Mouse (Mus musculus): ENCODE measurements around the gene Kcnc1. TPM values are rescaled to one million over a fixed set of nuclear protein-coding genes. Genes with fewer than 3 reads are reported as not detected.

Gene Kcnc1
- polyA plus RNA-seq, 1 experiment = not detected

DNA sequence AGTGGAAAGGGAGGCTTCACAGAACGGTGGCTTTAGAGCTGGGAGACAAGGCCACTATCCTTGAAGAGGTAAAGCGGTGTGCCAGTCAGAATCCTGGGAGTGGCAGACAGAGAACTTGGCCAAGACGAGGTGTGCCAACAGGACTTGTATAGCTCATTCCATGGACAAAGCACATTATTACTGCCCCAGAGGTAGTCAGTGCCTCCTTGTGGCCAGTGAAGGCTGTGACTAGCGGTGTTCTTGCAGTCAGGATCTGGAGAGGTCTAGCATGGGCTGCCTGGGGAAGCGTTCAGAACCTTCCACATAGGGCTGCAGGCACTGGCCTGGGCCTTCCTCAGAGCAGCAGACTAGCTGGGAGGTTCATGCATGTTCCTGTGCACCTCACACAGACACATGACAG is 39.5 kb downstream of the Kcnc1 start:
- no peak for TF ChIP-seq GATA1 (IDR thresholded peaks at IDR 0.05; ENCODE audit: low read length)

DNA sequence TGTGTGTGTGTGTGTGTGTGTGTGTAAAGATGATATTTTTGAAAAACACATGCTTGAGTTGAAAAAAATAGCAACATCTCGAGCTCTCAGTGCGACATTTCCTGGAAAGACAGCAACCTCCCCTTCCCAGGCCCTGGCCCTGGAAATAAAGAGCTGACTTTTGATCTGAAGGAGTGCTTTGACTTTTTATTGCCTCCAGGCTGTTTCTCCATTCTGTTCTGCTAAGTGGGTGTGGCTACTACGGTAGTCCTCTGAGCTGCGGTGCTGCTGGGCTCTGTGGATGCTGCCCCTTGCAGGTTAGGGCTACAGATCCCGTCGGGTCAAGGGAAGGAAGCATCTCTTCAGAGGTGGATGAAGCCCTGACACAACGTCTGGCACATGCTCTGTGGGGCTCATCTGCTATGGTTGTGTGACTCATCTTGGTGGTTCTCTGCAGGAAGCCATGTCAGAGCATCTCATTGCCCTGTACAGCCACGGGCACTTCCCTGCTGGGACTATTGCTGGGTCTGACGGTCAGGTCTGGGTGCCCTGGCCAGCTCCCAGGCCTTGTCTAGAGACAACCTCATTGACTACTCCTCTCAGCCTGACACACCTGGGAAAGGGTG is 42.3 kb downstream of the Kcnc1 start:
- TF ChIP-seq GATA1 (IDR thresholded peaks at IDR 0.05; ENCODE audit: low read length) = no peak

DNA sequence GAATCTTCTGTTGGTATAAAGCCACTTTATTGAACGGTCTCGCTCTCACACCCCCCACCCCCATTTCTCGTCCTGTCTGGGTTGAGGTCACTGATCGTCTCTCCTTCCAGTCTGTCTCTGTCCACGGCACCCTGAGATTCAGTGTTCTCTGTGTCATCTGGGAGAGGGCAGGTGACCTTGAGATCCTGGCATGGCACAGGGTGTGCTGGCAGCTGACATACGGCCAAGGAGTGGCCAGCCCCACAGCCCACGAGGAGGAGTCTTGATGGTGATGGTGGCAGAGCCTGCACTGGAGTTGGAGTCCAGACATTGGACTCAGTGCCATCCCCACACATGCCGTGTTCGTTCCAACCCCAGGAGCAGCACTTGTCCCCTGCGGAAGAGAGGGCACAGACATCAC is 46.9 kb downstream of the Kcnc1 start:
- TF ChIP-seq GATA1 (IDR thresholded peaks at IDR 0.05; ENCODE audit: low read length) = no peak

DNA sequence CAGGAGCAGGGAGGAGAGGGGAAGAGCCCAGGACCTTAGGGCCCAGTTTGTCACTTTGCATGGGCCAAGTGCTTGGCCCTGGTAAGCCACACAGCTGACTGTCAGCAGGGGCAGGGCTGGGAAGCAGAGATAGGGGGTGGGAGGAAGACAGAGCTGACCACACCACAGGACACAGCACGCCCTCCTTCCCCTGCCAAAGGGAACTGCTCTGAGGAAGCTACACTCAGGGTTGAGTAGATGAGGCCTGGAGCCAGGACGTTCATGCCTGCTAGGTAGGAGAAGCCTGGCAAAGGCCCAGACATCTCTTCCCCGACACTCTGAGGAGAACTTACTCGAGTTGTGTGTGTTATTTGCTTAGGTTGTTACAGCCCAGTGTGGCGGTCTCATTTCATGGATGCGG is 49.6 kb downstream of the Kcnc1 start:
- no peak for TF ChIP-seq GATA1 (IDR thresholded peaks at IDR 0.05; ENCODE audit: low read length)

- TF ChIP-seq GATA1 (IDR thresholded peaks at IDR 0.05; ENCODE audit: low read length) = no peak
These were observed 51.3 kb downstream of the Kcnc1 start for GRCm38 (mm10) chr7:46447473-46448165.

- TF ChIP-seq GATA1 (IDR thresholded peaks at IDR 0.05; ENCODE audit: low read length) = no peak
These were observed 52.8 kb downstream of the Kcnc1 start for GRCm38 (mm10) chr7:46448922-46449645.

DNA sequence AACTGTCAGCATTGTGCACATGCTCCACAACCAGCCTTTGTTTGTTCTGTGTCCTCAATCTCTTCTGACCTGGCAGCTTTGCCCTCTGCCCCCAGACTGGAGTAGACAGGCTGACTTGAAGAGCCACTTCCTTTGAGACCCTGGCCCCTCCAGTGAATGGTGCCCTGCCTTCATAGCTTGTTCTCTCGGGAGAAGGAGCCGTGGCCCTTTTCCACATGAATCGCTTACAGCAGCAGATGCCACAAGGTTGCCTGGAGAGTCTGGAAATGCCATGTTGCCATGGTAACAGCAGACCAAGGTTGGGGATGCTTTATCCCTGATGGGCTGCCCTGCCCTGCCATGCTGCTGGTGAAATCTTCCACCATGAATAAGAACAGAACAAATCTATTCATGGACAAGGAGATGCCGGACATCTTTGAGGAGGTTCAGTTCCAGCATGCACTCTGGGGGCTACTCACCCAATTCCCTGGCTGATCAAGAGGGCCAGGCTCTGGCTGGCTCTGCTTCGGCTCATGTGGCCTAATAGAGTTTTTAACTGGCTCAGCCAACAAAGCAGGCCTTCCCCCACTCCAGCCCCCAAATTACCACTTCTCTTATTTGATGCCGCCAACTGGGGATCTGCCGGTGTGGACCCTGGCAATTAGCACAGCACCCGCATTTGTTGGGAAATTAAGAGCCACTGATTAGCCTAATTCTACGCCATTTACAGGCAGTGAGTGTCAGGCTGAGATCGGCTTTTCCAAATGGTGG is 57.8 kb downstream of the Kcnc1 start:
- TF ChIP-seq GATA1 (IDR thresholded peaks at IDR 0.05; ENCODE audit: low read length) = no peak

GRCm38 (mm10) chr7:46457889-46458288 is 61.6 kb downstream of the Kcnc1 start:
- TF ChIP-seq GATA1 (IDR thresholded peaks at IDR 0.05; ENCODE audit: low read length) = no peak

- no peak for TF ChIP-seq GATA1 (IDR thresholded peaks at IDR 0.05; ENCODE audit: low read length)
These were observed 62.9 kb downstream of the Kcnc1 start for GRCm38 (mm10) chr7:46459200-46459599.

- TF ChIP-seq GATA1 (IDR thresholded peaks at IDR 0.05; ENCODE audit: low read length) = no peak
These were observed 63.4 kb downstream of the Kcnc1 start for GRCm38 (mm10) chr7:46459605-46460245.

DNA sequence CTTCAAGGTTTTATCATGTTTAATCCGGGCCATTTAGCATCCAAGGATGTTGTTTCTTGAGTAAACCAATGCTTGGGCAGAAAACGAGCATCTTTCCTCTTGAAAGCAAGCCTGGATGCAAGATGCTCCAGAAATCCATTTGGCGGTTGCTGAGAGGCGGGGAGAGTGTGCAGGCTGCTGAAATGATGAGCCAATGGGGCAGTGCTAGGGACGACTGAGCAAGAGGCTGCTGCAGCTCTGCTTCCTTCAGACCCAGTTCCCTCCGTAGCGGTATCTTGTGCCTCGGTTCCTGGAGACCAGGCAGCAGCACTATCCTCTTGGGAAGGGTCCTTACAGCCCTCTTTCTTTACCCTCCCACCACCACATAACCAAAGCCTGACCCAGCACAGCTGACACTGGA is 66.0 kb downstream of the Kcnc1 start:
- TF ChIP-seq GATA1 (IDR thresholded peaks at IDR 0.05; ENCODE audit: low read length) = no peak

DNA sequence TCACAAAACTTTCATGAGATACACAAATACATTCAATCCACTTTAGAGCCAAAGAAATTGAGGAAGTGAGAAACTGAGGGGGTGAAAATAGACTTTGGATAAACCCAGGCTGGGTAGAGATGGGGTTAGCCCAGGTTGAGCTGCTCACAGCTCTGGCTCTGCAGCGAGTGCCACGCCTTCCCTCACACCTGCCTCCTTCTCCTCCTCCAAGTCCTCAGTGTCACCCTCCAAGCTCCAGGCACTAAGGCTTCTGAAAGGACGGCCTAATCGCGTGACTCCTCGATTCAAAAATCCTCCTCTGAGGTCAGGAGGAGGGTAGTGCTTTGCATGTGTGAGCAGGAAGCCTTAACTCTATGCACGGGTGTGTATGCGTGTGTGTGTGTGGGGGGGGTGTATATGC is 66.8 kb downstream of the Kcnc1 start:
- TF ChIP-seq GATA1 (IDR thresholded peaks at IDR 0.05; ENCODE audit: low read length) = no peak

GRCm38 (mm10) chr7:46466422-46466981 is 70.2 kb downstream of the Kcnc1 start:
- TF ChIP-seq GATA1 (IDR thresholded peaks at IDR 0.05; ENCODE audit: low read length) = no peak

DNA sequence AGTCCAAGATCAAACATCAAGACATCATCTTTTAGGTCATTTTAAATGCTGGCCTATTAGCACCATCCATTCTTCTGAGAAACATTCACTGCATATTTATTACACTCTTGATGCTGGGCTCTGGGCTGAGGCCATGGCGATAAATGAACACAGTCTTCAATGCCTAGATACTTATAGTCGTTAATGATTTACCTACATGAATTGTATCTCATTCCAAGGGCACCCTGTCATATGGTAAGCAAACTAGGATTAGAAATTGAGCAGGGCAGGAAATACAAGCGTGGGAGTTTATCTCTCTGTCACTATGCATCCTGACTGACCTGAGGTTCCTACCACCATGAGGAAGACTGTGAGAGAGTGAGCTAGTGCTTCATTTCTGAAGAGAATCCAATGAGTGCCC is 73.2 kb downstream of the Kcnc1 start:
- TF ChIP-seq GATA1 (IDR thresholded peaks at IDR 0.05; ENCODE audit: low read length) = no peak

GRCm38 (mm10) chr7:46471054-46471737 is 74.9 kb downstream of the Kcnc1 start:
- TF ChIP-seq GATA1 (IDR thresholded peaks at IDR 0.05; ENCODE audit: low read length) = no peak
